In genomic region chr11:72041768-72042607, GRCm38 (mm10) we compare ENCODE assay signal across 8 mouse cellular contexts. TPM values are rescaled to one million over a fixed set of nuclear protein-coding genes. Genes with fewer than 3 reads are reported as not detected.
DNase-seq lines count a peak whose midpoint lies in the region; ATAC-seq lines count a peak whose summit lies in the region.

Pimreg (plus strand) TSS chr11:72042032.

- peak within 1 kb of the TSS; percentile 87 for H3K4me3 ChIP-seq in forebrain, embryonic 15.5 days
- peak within 1 kb of the TSS; percentile 77 for H3K4me3 ChIP-seq in lung, embryonic 16.5 days (ENCODE audit: low read length)

- peaks cover 50% of the 10 kb centered on the region for H3K4me1 ChIP-seq in forebrain, embryonic 15.5 days
- H3K4me1 ChIP-seq in lung, embryonic 16.5 days (replicated peaks; ENCODE audit: control insufficient read depth, insufficient read depth, low read length) = peaks cover 28% of the 10 kb centered on the region

- H3K27me3 ChIP-seq in forebrain, embryonic 15.5 days = no peaks in the 10 kb centered on the region
- H3K27me3 ChIP-seq in lung, embryonic 16.5 days (ENCODE audit: control insufficient read depth, insufficient read depth, low read depth, low read length) = no peaks in the 10 kb centered on the region

- ATAC-seq in forebrain, embryonic 15.5 days (replicated peaks) = peak; percentile 93
- peak; percentile 95 for ATAC-seq in lung, embryonic 16.5 days (ENCODE audit: low read depth)

- peaks cover 7% of the 10 kb centered on the region; the same call in 1 of the 2 replicates for H3K36me3 ChIP-seq in forebrain, embryonic 15.5 days
- H3K36me3 ChIP-seq in lung, embryonic 16.5 days (ENCODE audit: control insufficient read depth, insufficient read depth, low read length) = peaks cover 10% of the 10 kb centered on the region

- peak; percentile 93 for DNase-seq in ES-CJ7 (ENCODE audit: low read depth, low spot score)
- DNase-seq in c-Kit-positive CD71-positive TER-119-positive erythroid progenitor cells, embryonic 14.5 days (ENCODE audit: low spot score) = peak; percentile 55
- DNase-seq in heart, postnatal 25 days (ENCODE audit: low spot score) = peak; percentile 82
- peak; percentile 70 to 71 for DNase-seq in layer of hippocampus, adult 8-10 months (ENCODE audit: low spot score in 2 of 2)
- DNase-seq in ovary, adult 18-20 months (ENCODE audit: low spot score) = peak; percentile 73
- DNase-seq in thymus, postnatal 10 days (ENCODE audit: low spot score in 2 of 2) = peak; percentile 91 to 92

- no peaks in the 10 kb centered on the region for H3K9me3 ChIP-seq in forebrain, embryonic 15.5 days
- no peaks in the 10 kb centered on the region for H3K9me3 ChIP-seq in lung, embryonic 16.5 days (ENCODE audit: control insufficient read depth, low read length)

- H3K9ac ChIP-seq in forebrain, embryonic 15.5 days (replicated peaks) = peak within 1 kb of the TSS; percentile 75
- peak within 1 kb of the TSS; percentile 74 for H3K9ac ChIP-seq in lung, embryonic 16.5 days (ENCODE audit: low read length)

- under 1% methylated on average over 52 of the region's 52 CpGs for WGBS in forebrain, embryonic 15.5 days
- WGBS in lung, embryonic 16.5 days = under 1% methylated on average over 52 of the region's 52 CpGs

- peak within 1 kb of the TSS; percentile 87 for H3K4me2 ChIP-seq in forebrain, embryonic 15.5 days (replicated peaks)
- peak within 1 kb of the TSS; percentile 78 for H3K4me2 ChIP-seq in lung, embryonic 16.5 days (ENCODE audit: low read depth, low read length)

- intact Hi-C loops in heart, postnatal 25 days (cut with DNase I) = no loop called here

- peak within 1 kb of the TSS; percentile 82 for H3K27ac ChIP-seq in forebrain, embryonic 15.5 days (replicated peaks)
- H3K27ac ChIP-seq in lung, embryonic 16.5 days (ENCODE audit: low read length) = peak within 1 kb of the TSS; percentile 79

RNA-seq across cellular contexts. Expression of gene Pimreg, which starts in this region (rescaled TPM):
- 80.9 and 88.0 TPM in 2 replicates for polyA plus RNA-seq in forebrain, embryonic 15.5 days (2015; fragmentation: Nextera tagmentation; extraction: Ambion mirVana)
- 1 to 10 TPM; 1.0 to 2.6 TPM for total RNA-seq in heart, postnatal 25 days (2021)
- total RNA-seq in layer of hippocampus, adult 8-10 months (2022) = under 1 TPM in 2 of 4 experiments, not detected in 2; 0.58 to 0.77 TPM
- polyA plus RNA-seq in lung, embryonic 16.5 days (2015; fragmentation: Nextera tagmentation; extraction: Ambion mirVana) = 133 and 138 TPM in 2 replicates

Comparison
In these comparisons a context has a peak if more than half of its experiments do, and no peak if none do; other contexts are left out.
1. Peak in every context shown above with its lines: DNase-seq, ATAC-seq, H3K4me3 ChIP-seq and H3K27ac ChIP-seq.
2. Peak in DNase-seq in layer of hippocampus, adult 8-10 months; RNA of the gene not detected or under 1 TPM.